In genomic region chr7:5062360-5063001, GRCm38 (mm10) we compare ENCODE assay signal across 8 mouse cellular contexts. TPM values are rescaled to one million over a fixed set of nuclear protein-coding genes. Genes with fewer than 3 reads are reported as not detected.
A peak's percentile ranks its signal among the peaks of the same experiment; 100 is the strongest.
DNase-seq lines count a peak whose midpoint lies in the region; ATAC-seq and TF ChIP-seq lines count a peak whose summit lies in the region.

No protein-coding gene starts in this region.

- no peaks in the 10 kb centered on the region for H3K27me3 ChIP-seq in thymus, adult 2 months (ENCODE audit: control insufficient read depth, insufficient read depth, low read length)
- H3K27me3 ChIP-seq in forebrain, embryonic 13.5 days, result peaks cover 16% of the 10 kb centered on the region
- H3K27me3 ChIP-seq in intestine, postnatal 0 days (replicated peaks; ENCODE audit: control insufficient read depth, insufficient read depth, low read length), result peaks cover 5% of the 10 kb centered on the region

- no peak; the same call in 1 of the 2 replicates for TF ChIP-seq POLR2A in thymus, adult 2 months (IDR thresholded peaks at IDR 0.05; ENCODE audit: control insufficient read depth, extremely low read depth, insufficient read depth, low read length, poor library complexity)

- peak overlapping the region; percentile 79 for H3K9ac ChIP-seq in forebrain, embryonic 13.5 days
- peak overlapping the region; percentile 92 for H3K9ac ChIP-seq in intestine, postnatal 0 days (ENCODE audit: low read depth, low read length)

- peak overlapping the region; percentile 76 for H3K27ac ChIP-seq in thymus, adult 2 months (ENCODE audit: control insufficient read depth, insufficient read depth, low read length)
- H3K27ac ChIP-seq in forebrain, embryonic 13.5 days, result peak overlapping the region; percentile 99
- peak overlapping the region; percentile 99 for H3K27ac ChIP-seq in intestine, postnatal 0 days (ENCODE audit: low read depth, low read length)

- ATAC-seq in activated CD4-positive, CD25-positive, alpha-beta regulatory T cell, adult 4 months, result peak; percentile 8
- peak; percentile 49 for ATAC-seq in forebrain, embryonic 13.5 days
- peak; percentile 65 for ATAC-seq in intestine, postnatal 0 days

- no peaks in the 10 kb centered on the region for H3K9me3 ChIP-seq in forebrain, embryonic 13.5 days (replicated peaks)
- H3K9me3 ChIP-seq in intestine, postnatal 0 days (ENCODE audit: control insufficient read depth), result no peaks in the 10 kb centered on the region

- H3K4me2 ChIP-seq in forebrain, embryonic 13.5 days, result peak overlapping the region; percentile 84
- peak overlapping the region; percentile 99 for H3K4me2 ChIP-seq in intestine, postnatal 0 days (replicated peaks; ENCODE audit: low read depth)

- H3K36me3 ChIP-seq in thymus, adult 2 months (ENCODE audit: control insufficient read depth, insufficient read depth, low read length), result peaks cover 11% of the 10 kb centered on the region
- H3K36me3 ChIP-seq in forebrain, embryonic 13.5 days (ENCODE audit: poor library complexity, severe bottlenecking), result peaks cover 16% of the 10 kb centered on the region
- peaks cover 13% of the 10 kb centered on the region for H3K36me3 ChIP-seq in intestine, postnatal 0 days (ENCODE audit: control insufficient read depth, insufficient read depth)

- H3K4me3 ChIP-seq in thymus, adult 2 months (ENCODE audit: control insufficient read depth, insufficient read depth, low read length), result peak overlapping the region; percentile 59
- peak overlapping the region; percentile 58 for H3K4me3 ChIP-seq in forebrain, embryonic 13.5 days
- H3K4me3 ChIP-seq in intestine, postnatal 0 days (ENCODE audit: low read depth, low read length), result peak overlapping the region; percentile 71

- H3K4me1 ChIP-seq in thymus, adult 2 months (replicated peaks; ENCODE audit: control insufficient read depth, insufficient read depth, low read length), result peaks cover 13% of the 10 kb centered on the region
- peaks cover 47% of the 10 kb centered on the region for H3K4me1 ChIP-seq in forebrain, embryonic 13.5 days
- H3K4me1 ChIP-seq in intestine, postnatal 0 days (replicated peaks; ENCODE audit: control insufficient read depth, insufficient read depth, low read length), result peaks cover 8% of the 10 kb centered on the region; the same call in 1 of the 2 replicates

- WGBS in thymus, adult 2 months, result 0% methylated on average over 51 of the region's 51 CpGs
- under 1% methylated on average over 45 of the region's 51 CpGs for WGBS in forebrain, embryonic 13.5 days
- WGBS in intestine, postnatal 0 days, result under 1% methylated on average over 50 of the region's 51 CpGs

- no peak for TF ChIP-seq CTCF in thymus, adult 2 months (IDR thresholded peaks at IDR 0.05; ENCODE audit: borderline replicate concordance, control insufficient read depth, extremely low read depth, insufficient read depth, low read length, poor library complexity)
- no peak for TF ChIP-seq CTCF in intestine, postnatal 0 days (IDR thresholded peaks at IDR 0.05; ENCODE audit: low read depth)

- DNase-seq in thymus, adult 2 months, result no peak
- no peak for DNase-seq in thymus, postnatal 4 days
- DNase-seq in lung, postnatal 14 days, result peak; percentile 64
- peak; percentile 79 for DNase-seq in skeletal muscle tissue, adult 2 months (ENCODE audit: low read depth, low spot score)
- DNase-seq in cerebellum, adult 8-10 months, result no peak

RNA-seq across cellular contexts. Expression of gene U2af2, which starts 0.5 kb away (rescaled TPM):
- 437 and 438 TPM in 2 replicates for polyA plus RNA-seq in thymus, adult 2 months (2012; rRNA removed)
- polyA plus RNA-seq in activated CD4-positive, CD25-positive, alpha-beta regulatory T cell, adult 4 months (2017; shearing (Covaris generic)), result 10 to 100 TPM; 24.2 to 30.1 TPM
- polyA plus RNA-seq in forebrain, embryonic 13.5 days (2015; fragmentation: Nextera tagmentation; extraction: Ambion mirVana), result 149 and 152 TPM in 2 replicates
- 48.3 and 51.4 TPM in 2 replicates for polyA plus RNA-seq in intestine, postnatal 0 days (2015; fragmentation: Nextera tagmentation; extraction: Ambion mirVana)

RNA-seq across cellular contexts. Expression of gene Zfp580, which starts 11.1 kb away (rescaled TPM):
- 29.9 and 42.3 TPM in 2 replicates for polyA plus RNA-seq in thymus, adult 2 months (2012; rRNA removed)
- polyA plus RNA-seq in activated CD4-positive, CD25-positive, alpha-beta regulatory T cell, adult 4 months (2017; shearing (Covaris generic)), result 1 to 10 TPM; 1.2 to 2.8 TPM
- 45.3 and 45.6 TPM in 2 replicates for polyA plus RNA-seq in forebrain, embryonic 13.5 days (2015; fragmentation: Nextera tagmentation; extraction: Ambion mirVana)
- 15.8 and 16.9 TPM in 2 replicates for polyA plus RNA-seq in intestine, postnatal 0 days (2015; fragmentation: Nextera tagmentation; extraction: Ambion mirVana)

RNA-seq across cellular contexts. Expression of gene Epn1, which starts 17.6 kb away (rescaled TPM):
- polyA plus RNA-seq in thymus, adult 2 months (2012; rRNA removed), result 230 and 280 TPM in 2 replicates
- 1 to 10 TPM; 7.0 to 8.3 TPM for polyA plus RNA-seq in activated CD4-positive, CD25-positive, alpha-beta regulatory T cell, adult 4 months (2017; shearing (Covaris generic))
- polyA plus RNA-seq in forebrain, embryonic 13.5 days (2015; fragmentation: Nextera tagmentation; extraction: Ambion mirVana), result 60.5 and 68.9 TPM in 2 replicates
- 98.0 and 106 TPM in 2 replicates for polyA plus RNA-seq in intestine, postnatal 0 days (2015; fragmentation: Nextera tagmentation; extraction: Ambion mirVana)

RNA-seq across cellular contexts. Expression of gene Zfp784, which starts 24.2 kb away (rescaled TPM):
- 5.2 and 6.3 TPM in 2 replicates for polyA plus RNA-seq in thymus, adult 2 months (2012; rRNA removed)
- 1 to 10 TPM; 2.5 to 3.1 TPM for polyA plus RNA-seq in activated CD4-positive, CD25-positive, alpha-beta regulatory T cell, adult 4 months (2017; shearing (Covaris generic))
- polyA plus RNA-seq in forebrain, embryonic 13.5 days (2015; fragmentation: Nextera tagmentation; extraction: Ambion mirVana), result 5.6 and 8.4 TPM in 2 replicates
- 6.4 and 6.5 TPM in 2 replicates for polyA plus RNA-seq in intestine, postnatal 0 days (2015; fragmentation: Nextera tagmentation; extraction: Ambion mirVana)

RNA-seq across cellular contexts. Expression of gene 4632433K11Rik, which starts 28.6 kb away (rescaled TPM):
- polyA plus RNA-seq in thymus, adult 2 months (2012; rRNA removed), result not detected in 2 replicates
- not detected for polyA plus RNA-seq in activated CD4-positive, CD25-positive, alpha-beta regulatory T cell, adult 4 months (2017; shearing (Covaris generic))
- polyA plus RNA-seq in forebrain, embryonic 13.5 days (2015; fragmentation: Nextera tagmentation; extraction: Ambion mirVana), result not detected in 2 replicates
- not detected in 2 replicates for polyA plus RNA-seq in intestine, postnatal 0 days (2015; fragmentation: Nextera tagmentation; extraction: Ambion mirVana)

Comparison
In these comparisons a context has a peak if more than half of its experiments do, and no peak if none do; other contexts are left out.
1. DNase-seq: peak in lung, postnatal 14 days (single experiment) and skeletal muscle tissue, adult 2 months (single experiment); none in thymus, adult 2 months (single experiment), thymus, postnatal 4 days (single experiment) and cerebellum, adult 8-10 months (single experiment).
2. ATAC-seq: peak in every context shown above with its lines; median percentile 65 in intestine, postnatal 0 days; 49 in forebrain, embryonic 13.5 days; 8 in activated CD4-positive, CD25-positive, alpha-beta regulatory T cell, adult 4 months.
3. Peak in every context shown above with its lines, with median percentiles within 50 percentile points of each other: H3K27ac ChIP-seq and H3K4me3 ChIP-seq.